ENCODE assay signal across 28 mouse cellular contexts in the genomic region with DNA sequence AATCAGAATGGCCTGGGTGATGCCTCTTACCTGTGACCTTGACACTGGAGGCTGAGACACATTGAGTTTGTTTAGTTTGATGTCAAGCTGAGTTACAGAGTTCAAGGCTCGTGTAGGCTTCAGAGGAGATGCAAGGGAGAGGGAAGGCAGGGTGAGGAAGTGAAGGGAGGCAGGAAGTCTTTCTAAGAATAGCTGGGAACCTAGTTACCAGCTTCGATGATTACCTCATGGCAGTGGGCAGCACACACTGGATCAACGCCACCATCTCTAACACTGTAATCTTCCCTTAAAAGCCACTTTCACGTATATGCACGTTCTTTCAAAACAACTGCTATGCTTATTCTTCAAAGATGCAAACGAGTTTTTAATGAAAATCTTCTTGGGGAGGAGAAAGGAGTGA. TPM values are rescaled to one million over a fixed set of nuclear protein-coding genes. Genes with fewer than 3 reads are reported as not detected.
DNase-seq lines count a peak whose midpoint lies in the region; ATAC-seq lines count a peak whose summit lies in the region.
"Had no signal": no experiment of that assay in that cellular context is flagged by ENCODE, and none has a peak within 500 bp of the region (broad histone marks: within the 10 kb centered on the region; RNA-seq: fewer than 3 reads in every experiment).

No protein-coding gene starts in this region.

- H3K27ac ChIP-seq in forebrain, embryonic 11.5 days (ENCODE audit: low read depth, low read length) = no peak overlapping the region
- H3K27ac ChIP-seq: embryonic facial prominence, embryonic 12.5 days; forebrain, embryonic 15.5 days; hindbrain, embryonic 13.5 days; kidney, postnatal 0 days; left cerebral cortex, adult 2 months; limb, embryonic 12.5 days; liver, embryonic 15.5 days had no signal

- H3K9ac ChIP-seq in forebrain, embryonic 11.5 days (ENCODE audit: low read length) = no peak overlapping the region
- H3K9ac ChIP-seq: embryonic facial prominence, embryonic 12.5 days; forebrain, embryonic 15.5 days; hindbrain, embryonic 13.5 days; limb, embryonic 12.5 days; liver, embryonic 15.5 days; lung, embryonic 14.5 days had no signal

- DNase-seq in ES-CJ7 (ENCODE audit: low read depth, low spot score) = peak; percentile 24
- DNase-seq in NIH3T3 (ENCODE audit: low read depth) = peak; percentile 20
- no peak for DNase-seq in forebrain, embryonic 11.5 days (ENCODE audit: low spot score)
- DNase-seq in kidney, postnatal 10 days = no peak
- DNase-seq: adrenal gland, adult 2 months; adrenal gland, postnatal 36 days; B cell, adult 2 months; cerebellum, adult 8-10 months; cerebellum, postnatal 25 days; heart, postnatal 4 days; kidney, adult 8-10 months; lung, embryonic 14.5 days; lung, postnatal 14 days; retina, postnatal 1 day; right cerebral cortex, postnatal 14 days; spleen, adult 18-20 months; thymus, postnatal 4 days had no signal

- H3K4me1 ChIP-seq in forebrain, embryonic 11.5 days (replicated peaks; ENCODE audit: control insufficient read depth, insufficient read depth, low read length) = no peaks in the 10 kb centered on the region
- H3K4me1 ChIP-seq: embryonic facial prominence, embryonic 12.5 days; forebrain, embryonic 15.5 days; limb, embryonic 12.5 days had no signal

- peak; percentile 40 for ATAC-seq in granulocyte monocyte progenitor cell, adult 5-6 weeks (replicated peaks; ENCODE audit: poor library complexity, severe bottlenecking)
- 0 out of 2 replicates have a peak, but pooled peaks have one; percentile 52 for ATAC-seq in megakaryocyte progenitor cell, adult 5-6 weeks (replicated peaks; ENCODE audit: poor library complexity)
- no peak for ATAC-seq in forebrain, embryonic 11.5 days (replicated peaks; ENCODE audit: low FRiP score)
- no peak for ATAC-seq in activated CD4-positive, CD25-positive, alpha-beta regulatory T cell, adult 4 months
- ATAC-seq: forebrain, embryonic 15.5 days had no signal

- H3K4me3 ChIP-seq in forebrain, embryonic 11.5 days (ENCODE audit: low read depth, low read length) = no peak overlapping the region
- H3K4me3 ChIP-seq: embryonic facial prominence, embryonic 12.5 days; forebrain, embryonic 15.5 days; hindbrain, embryonic 13.5 days; left cerebral cortex, adult 2 months; limb, embryonic 12.5 days; liver, embryonic 15.5 days had no signal

- WGBS in forebrain, embryonic 11.5 days = 86% methylated on average over 6 of the region's 6 CpGs

- H3K27me3 ChIP-seq in forebrain, embryonic 11.5 days (ENCODE audit: control insufficient read depth, insufficient read depth, low read length) = no peaks in the 10 kb centered on the region
- H3K27me3 ChIP-seq: embryonic facial prominence, embryonic 12.5 days; forebrain, embryonic 15.5 days; hindbrain, embryonic 13.5 days; limb, embryonic 12.5 days; liver, embryonic 15.5 days had no signal

- peaks cover 3% of the 10 kb centered on the region; the same call in 1 of the 2 replicates for H3K36me3 ChIP-seq in forebrain, embryonic 11.5 days (ENCODE audit: control insufficient read depth, insufficient read depth, low read length)

- H3K4me2 ChIP-seq in forebrain, embryonic 11.5 days (ENCODE audit: low read depth, low read length, severe bottlenecking) = no peak overlapping the region
- H3K4me2 ChIP-seq: embryonic facial prominence, embryonic 12.5 days; forebrain, embryonic 15.5 days; hindbrain, embryonic 13.5 days; limb, embryonic 12.5 days; liver, embryonic 15.5 days; lung, embryonic 14.5 days; midbrain, embryonic 11.5 days had no signal

- H3K9me3 ChIP-seq in forebrain, embryonic 11.5 days (ENCODE audit: control insufficient read depth, low read length) = no peaks in the 10 kb centered on the region
- H3K9me3 ChIP-seq: embryonic facial prominence, embryonic 12.5 days; forebrain, embryonic 15.5 days; hindbrain, embryonic 13.5 days; limb, embryonic 12.5 days; liver, embryonic 15.5 days had no signal

RNA-seq across cellular contexts. Expression of gene Usp12, which starts 36.9 kb away (rescaled TPM):
- 18.4 and 22.5 TPM in 2 replicates for total RNA-seq in granulocyte monocyte progenitor cell, adult 5-6 weeks (2014; fragmentation: Nextera tagmentation)
- 24.0 and 57.3 TPM in 2 replicates for total RNA-seq in granulocyte monocyte progenitor cell, adult 5-6 weeks (2017)
- total RNA-seq in megakaryocyte progenitor cell, adult 5-6 weeks (2015) = 14.2 and 16.4 TPM in 2 replicates
- total RNA-seq in megakaryocyte progenitor cell, adult 5-6 weeks (2017) = 35.3 and 50.1 TPM in 2 replicates
- 10.4 and 13.1 TPM in 2 replicates for polyA plus RNA-seq in forebrain, embryonic 11.5 days (2014; fragmentation: Nextera tagmentation; extraction: Ambion mirVana)
- 1 to 10 TPM; 4.6 to 4.8 TPM for polyA plus RNA-seq in activated CD4-positive, CD25-positive, alpha-beta regulatory T cell, adult 4 months (2017; shearing (Covaris generic))

Comparison
In these comparisons a context has a peak if more than half of its experiments do, and no peak if none do; other contexts are left out.
1. DNase-seq: peak in ES-CJ7 (single experiment) and NIH3T3 (single experiment); none in forebrain, embryonic 11.5 days (single experiment) and kidney, postnatal 10 days (single experiment).
2. ATAC-seq: peak in granulocyte monocyte progenitor cell, adult 5-6 weeks (single experiment) and megakaryocyte progenitor cell, adult 5-6 weeks (single experiment); none in forebrain, embryonic 11.5 days (single experiment) and activated CD4-positive, CD25-positive, alpha-beta regulatory T cell, adult 4 months (single experiment).